Mouse (Mus musculus) small intestine, adult 2 months (tissue): Measurements from ENCODE around the gene Oasl1. TPM values are rescaled to one million over a fixed set of nuclear protein-coding genes. Genes with fewer than 3 reads are reported as not detected.
"Not testable (repeated sequence)": the region's sequence is repeated elsewhere in the genome, so short reads cannot be mapped to it uniquely, and the experiment has no call there.

Experiments used
- H3K27ac ChIP-seq: fragments of 200-500 bp; 2 replicates; pipeline ENCODE4 v1.5.1; 2012; ENCODE audit warnings: low read depth, low read length, control low read depth, inconsistent platforms; ENCODE audit not compliant: insufficient read depth
- H3K27me3 ChIP-seq: fragments of 200-500 bp; 2 replicates; pipeline ENCODE4 v1.6.1; 2012; ENCODE audit warnings: mild to moderate bottlenecking, moderate library complexity, low read length, inconsistent platforms; ENCODE audit not compliant: control insufficient read depth, insufficient read depth
- H3K36me3 ChIP-seq: fragments of 200-500 bp; 2 replicates; pipeline ENCODE4 v1.6.1; 2012; ENCODE audit warnings: mild to moderate bottlenecking, low read length, control low read depth, inconsistent platforms; ENCODE audit not compliant: control insufficient read depth, insufficient read depth
- H3K4me1 ChIP-seq: fragments of 200-500 bp; 2 replicates; pipeline ENCODE4 v1.6.1; 2012; ENCODE audit warnings: low read length, inconsistent platforms, mixed read lengths; ENCODE audit not compliant: control insufficient read depth, insufficient read depth, insufficient read length
- H3K4me3 ChIP-seq: fragments of 200-500 bp; 2 replicates; pipeline ENCODE4 v1.5.1; 2012; ENCODE audit warnings: low read depth, mild to moderate bottlenecking, control low read depth, inconsistent platforms, low read length, moderate library complexity
- CTCF ChIP-seq: fragments of 200-500 bp; IDR thresholded peaks from 2 replicates; pipeline ENCODE4 v1.5.1; 2012; ENCODE audit warnings: low read depth, mild to moderate bottlenecking, control low read depth, inconsistent platforms, low read length, moderate library complexity, mixed read lengths; ENCODE audit not compliant: insufficient replicate concordance, insufficient read length; ENCODE audit errors: extremely low read depth
- POLR2A ChIP-seq: fragments of 200-500 bp; IDR thresholded peaks from 2 replicates; pipeline ENCODE4 v1.6.1; 2012; ENCODE audit warnings: low read depth, mild to moderate bottlenecking, control low read depth, inconsistent platforms, low read length, moderate library complexity
- WGBS: fragments of 180-500 bp; shearing (Covaris S2); methylation state at CpG from one replicate; pipeline ENCODE4 v1.1.7; 2018; 5-methylcytosine and 5-hydroxymethylcytosine counted together
- polyA plus RNA-seq: library from polyadenylated mRNA; depleted of rRNA; stranded (reverse); fragments of >200 nt; gene quantifications from 2 replicates; pipeline ENCODE4 v1.2.3, GENCODE M21; 2012

Oasl1 gene
- polyA plus RNA-seq, 1 experiment: 139 TPM

DNA sequence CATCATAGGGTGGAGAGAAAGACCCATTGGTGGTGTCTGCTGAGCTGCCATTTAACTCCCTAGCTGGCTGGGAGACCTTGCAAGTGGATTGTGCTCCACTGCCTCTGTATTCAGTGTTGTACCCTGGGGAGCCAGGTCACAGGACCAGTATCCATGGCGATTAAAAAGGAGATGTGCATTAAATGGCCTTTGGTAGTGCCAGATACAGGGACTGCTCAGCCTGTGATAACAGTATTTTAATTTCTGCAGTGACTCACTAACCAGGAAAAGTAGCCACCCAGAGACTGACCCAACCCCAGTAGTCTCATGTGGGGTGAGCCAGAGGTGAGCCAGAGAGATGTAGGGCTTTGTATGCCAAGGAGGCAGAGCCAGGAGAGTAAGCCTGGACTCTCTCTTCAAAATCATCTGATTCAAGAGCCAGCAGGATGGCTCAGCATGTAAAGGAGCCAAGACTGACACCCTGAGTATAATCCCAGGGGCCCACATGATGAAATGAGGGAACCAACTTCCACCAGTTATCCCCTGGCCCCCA is 3.2 kb downstream of the Oasl1 start:
- H3K27ac ChIP-seq: peak overlapping the region; percentile 72
- no peaks in the 10 kb centered on the region for H3K27me3 ChIP-seq
- TF ChIP-seq CTCF (no peak), POLR2A (no peak)
- peaks cover 17% of the 10 kb centered on the region for H3K36me3 ChIP-seq
- peaks cover 13% of the 10 kb centered on the region for H3K4me1 ChIP-seq
- H3K4me3 ChIP-seq: peak overlapping the region; percentile 4; the same call in 1 of the 2 replicates
- 72% methylated on average over 1 of the region's 1 CpGs for WGBS

GRCm38 (mm10) chr5:114926753-114927152 is 3.7 kb downstream of the Oasl1 start:
- H3K27ac ChIP-seq: peak overlapping the region; percentile 72
- H3K27me3 ChIP-seq: no peaks in the 10 kb centered on the region
- no peak overlapping the region for H3K4me3 ChIP-seq
- 37% methylated on average over 9 of the region's 9 CpGs for WGBS
- no peak for TF ChIP-seq POLR2A
- TF ChIP-seq CTCF: no peak
- H3K4me1 ChIP-seq: peaks cover 13% of the 10 kb centered on the region
- peaks cover 17% of the 10 kb centered on the region for H3K36me3 ChIP-seq

GRCm38 (mm10) chr5:114931626-114932025 is 8.6 kb downstream of the Oasl1 start:
- no peak overlapping the region for H3K4me3 ChIP-seq
- H3K4me1 ChIP-seq: peaks cover 28% of the 10 kb centered on the region
- no peak for TF ChIP-seq POLR2A
- TF ChIP-seq CTCF: no peak
- WGBS: 59% methylated on average over 5 of the region's 5 CpGs
- peaks cover 34% of the 10 kb centered on the region for H3K36me3 ChIP-seq
- no peak overlapping the region for H3K27ac ChIP-seq
- no peaks in the 10 kb centered on the region for H3K27me3 ChIP-seq

GRCm38 (mm10) chr5:114933206-114933605 is 10.2 kb downstream of the Oasl1 start:
- no peak overlapping the region for H3K4me3 ChIP-seq
- H3K27ac ChIP-seq: peak overlapping the region; percentile 69; the same call in 1 of the 2 replicates
- H3K27me3 ChIP-seq: no peaks in the 10 kb centered on the region
- WGBS: 42% methylated on average over 8 of the region's 8 CpGs
- peaks cover 15% of the 10 kb centered on the region for H3K4me1 ChIP-seq
- TF ChIP-seq POLR2A: no peak
- TF ChIP-seq CTCF: no peak
- H3K36me3 ChIP-seq: peaks cover 39% of the 10 kb centered on the region

DNA sequence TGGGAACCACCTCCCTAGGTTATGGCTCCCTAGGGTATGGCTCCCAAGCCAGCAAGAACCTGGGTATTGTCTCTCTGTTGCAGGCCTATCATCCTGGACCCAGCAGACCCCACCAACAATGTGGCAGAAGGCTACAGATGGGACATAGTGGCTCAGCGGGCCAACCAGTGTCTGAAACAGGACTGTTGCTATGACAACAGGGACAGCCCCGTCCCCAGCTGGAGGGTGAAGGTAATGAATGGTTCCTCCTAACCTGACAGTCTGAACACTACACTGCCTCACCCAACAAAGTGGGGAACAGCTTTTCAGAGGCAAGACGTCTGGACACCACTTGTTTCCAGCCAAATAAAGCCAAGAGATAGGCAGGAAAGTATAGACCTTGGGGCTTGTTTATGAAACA is 12.8 kb downstream of the Oasl1 start:
- no peak for TF ChIP-seq CTCF
- Histone ChIP-seq H3K27me3 (no peaks in the 10 kb centered on the region), H3K36me3 (peaks cover 29% of the 10 kb centered on the region), H3K27ac (no peak overlapping the region), H3K4me3 (no peak overlapping the region), H3K4me1 (peaks cover 15% of the 10 kb centered on the region)
- 58% methylated on average over 3 of the region's 3 CpGs for WGBS

DNA sequence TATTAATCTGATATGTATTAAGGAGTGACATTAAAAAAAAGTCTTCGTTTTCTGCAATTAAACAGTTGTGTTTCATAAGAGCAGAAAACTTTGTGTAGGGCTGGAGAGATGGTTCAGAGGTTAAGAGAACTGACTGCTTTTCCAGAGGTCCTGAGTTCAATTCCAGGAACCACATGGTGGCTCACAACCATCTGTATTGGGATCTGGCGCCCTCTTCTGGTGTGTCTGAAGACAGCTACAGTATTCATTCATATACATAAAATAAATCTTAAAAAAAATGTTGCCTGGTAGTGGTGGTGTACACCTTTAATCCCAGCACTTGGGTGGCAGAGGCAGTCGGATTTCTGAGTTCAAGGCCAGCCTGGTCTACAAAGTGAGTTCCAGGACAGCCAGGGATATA is 18.1 kb downstream of the Oasl1 start:
- H3K27ac ChIP-seq, H3K4me1 ChIP-seq, H3K27me3 ChIP-seq, H3K4me3 ChIP-seq: not testable (repeated sequence)
- WGBS: 46% methylated on average over 3 of the region's 3 CpGs
- H3K36me3 ChIP-seq: peaks cover 15% of the 10 kb centered on the region

DNA sequence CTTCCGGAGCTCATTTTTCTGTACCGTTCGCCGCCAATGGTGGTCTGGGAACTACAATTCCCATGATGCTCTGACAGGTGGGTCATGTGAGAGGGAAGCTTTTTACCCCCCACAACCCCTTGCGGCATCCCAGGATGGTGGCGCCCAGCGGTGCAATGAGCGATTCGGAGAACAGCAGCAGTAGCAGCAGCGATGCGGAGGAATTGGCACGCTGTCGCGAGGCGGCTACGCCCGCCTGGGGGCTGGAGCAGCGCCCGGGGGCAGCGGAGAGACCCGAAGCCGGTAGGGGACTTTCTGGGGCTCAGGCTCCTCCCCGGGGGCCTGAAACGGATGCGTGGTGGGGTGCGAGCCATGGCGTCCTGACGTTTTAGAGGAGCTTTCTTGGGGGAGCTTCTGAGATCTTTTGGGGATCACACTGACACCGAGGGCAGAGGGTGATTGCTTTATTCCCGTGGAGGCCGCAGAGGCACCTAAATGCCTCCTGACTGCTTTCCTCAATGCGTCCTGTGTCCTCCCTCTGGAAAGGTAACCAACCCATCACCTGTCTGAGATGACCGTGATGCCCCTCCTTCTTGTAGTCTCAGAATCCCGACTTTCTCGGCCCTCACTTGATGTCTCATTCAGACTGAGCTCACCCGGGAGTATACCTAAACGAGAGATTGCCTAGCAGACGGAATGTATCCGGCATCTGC is 19.2 kb downstream of the Oasl1 start, which contains the start of gene 2210016L21Rik:
Gene 2210016L21Rik, plus strand, starts transcription at position 85 of the 692 bp plus-strand sequence.
- no peak for TF ChIP-seq CTCF
- TF ChIP-seq POLR2A: peak; percentile 81; the same call in 1 of the 2 replicates
- Histone ChIP-seq H3K4me3 (peak within 1 kb of the TSS; percentile 99), H3K4me1 (peaks cover 2% of the 10 kb centered on the region; the same call in 1 of the 2 replicates), H3K27ac (peak within 1 kb of the TSS; percentile 47), H3K36me3 (peaks cover 20% of the 10 kb centered on the region), H3K27me3 (no peaks in the 10 kb centered on the region)
- 1% methylated on average over 39 of the region's 39 CpGs for WGBS
